Mouse (Mus musculus): Measurements from ENCODE around the gene Clcn1. TPM values are rescaled to one million over a fixed set of nuclear protein-coding genes. Genes with fewer than 3 reads are reported as not detected.

Gene Clcn1
- polyA plus RNA-seq, 1 experiment from 2014 or later: 1.2 TPM

GRCm38 (mm10) chr6:42351776-42352485 lies 65.4 kb downstream of the Clcn1 start:
- no peaks in the 10 kb centered on the region for H3K27me3 ChIP-seq (replicated peaks)
- no peaks in the 10 kb centered on the region for H3K9me3 ChIP-seq (replicated peaks)
- 84% methylated on average over 7 of the region's 7 CpGs for WGBS
- ATAC-seq (ENCODE audit: low FRiP score): no peak
- H3K4me2 ChIP-seq: peak overlapping the region; percentile 77
- H3K36me3 ChIP-seq: peaks cover 24% of the 10 kb centered on the region
- no peak overlapping the region for H3K27ac ChIP-seq (replicated peaks)
- H3K4me3 ChIP-seq (replicated peaks): no peak overlapping the region
- H3K9ac ChIP-seq (replicated peaks): no peak overlapping the region; the same call in 1 of the 2 replicates
- peaks cover 52% of the 10 kb centered on the region for H3K4me1 ChIP-seq

- no peak for ATAC-seq (ENCODE audit: low FRiP score)
- Histone ChIP-seq H3K4me1 (peaks cover 52% of the 10 kb centered on the region), H3K27me3 (replicated peaks) (no peaks in the 10 kb centered on the region), H3K36me3 (peaks cover 30% of the 10 kb centered on the region), H3K4me2 (no peak overlapping the region), H3K9me3 (replicated peaks) (no peaks in the 10 kb centered on the region), H3K9ac (replicated peaks) (no peak overlapping the region), H3K4me3 (replicated peaks) (no peak overlapping the region), H3K27ac (replicated peaks) (no peak overlapping the region)
- 96% methylated on average over 1 of the region's 1 CpGs for WGBS
Measured at GRCm38 (mm10) chr6:42352486-42352846, 66.0 kb downstream of the Clcn1 start.

GRCm38 (mm10) chr6:42353180-42353579 lies 66.7 kb downstream of the Clcn1 start:
- peaks cover 37% of the 10 kb centered on the region for H3K36me3 ChIP-seq
- no peak for ATAC-seq (ENCODE audit: low FRiP score)
- H3K4me2 ChIP-seq: no peak overlapping the region
- WGBS: 84% methylated on average over 8 of the region's 8 CpGs
- H3K9me3 ChIP-seq (replicated peaks): no peaks in the 10 kb centered on the region
- H3K4me1 ChIP-seq: peaks cover 51% of the 10 kb centered on the region
- no peak overlapping the region for H3K27ac ChIP-seq (replicated peaks)
- H3K27me3 ChIP-seq (replicated peaks): no peaks in the 10 kb centered on the region
- H3K9ac ChIP-seq (replicated peaks): no peak overlapping the region
- H3K4me3 ChIP-seq (replicated peaks): no peak overlapping the region

GRCm38 (mm10) chr6:42354076-42355019 lies 67.9 kb downstream of the Clcn1 start:
- Histone ChIP-seq H3K4me2 (peak overlapping the region; percentile 7; the same call in 1 of the 2 replicates), H3K27ac (replicated peaks) (no peak overlapping the region), H3K9me3 (replicated peaks) (no peaks in the 10 kb centered on the region), H3K36me3 (peaks cover 47% of the 10 kb centered on the region), H3K4me3 (replicated peaks) (no peak overlapping the region), H3K27me3 (replicated peaks) (no peaks in the 10 kb centered on the region), H3K4me1 (peaks cover 40% of the 10 kb centered on the region), H3K9ac (replicated peaks) (no peak overlapping the region)
- 58% methylated on average over 11 of the region's 11 CpGs for WGBS
- ATAC-seq (ENCODE audit: low FRiP score): no peak

- Histone ChIP-seq H3K4me3 (replicated peaks) (no peak overlapping the region), H3K9me3 (replicated peaks) (no peaks in the 10 kb centered on the region), H3K4me1 (peaks cover 40% of the 10 kb centered on the region), H3K9ac (replicated peaks) (no peak overlapping the region), H3K36me3 (peaks cover 57% of the 10 kb centered on the region), H3K27me3 (replicated peaks) (no peaks in the 10 kb centered on the region), H3K4me2 (no peak overlapping the region), H3K27ac (replicated peaks) (no peak overlapping the region)
- WGBS: 97% methylated on average over 6 of the region's 6 CpGs
- no peak for ATAC-seq (ENCODE audit: low FRiP score)
Measured at GRCm38 (mm10) chr6:42355366-42355765, 68.9 kb downstream of the Clcn1 start.

GRCm38 (mm10) chr6:42355794-42356600 lies 69.5 kb downstream of the Clcn1 start:
- 91% methylated on average over 13 of the region's 13 CpGs for WGBS
- peaks cover 34% of the 10 kb centered on the region for H3K4me1 ChIP-seq
- ATAC-seq (ENCODE audit: low FRiP score): no peak
- no peak overlapping the region for H3K4me2 ChIP-seq
- no peak overlapping the region for H3K27ac ChIP-seq (replicated peaks)
- no peaks in the 10 kb centered on the region for H3K27me3 ChIP-seq (replicated peaks)
- no peak overlapping the region for H3K9ac ChIP-seq (replicated peaks)
- H3K4me3 ChIP-seq (replicated peaks): no peak overlapping the region
- peaks cover 60% of the 10 kb centered on the region for H3K36me3 ChIP-seq
- H3K9me3 ChIP-seq (replicated peaks): no peaks in the 10 kb centered on the region

GRCm38 (mm10) chr6:42356913-42357312 lies 70.4 kb downstream of the Clcn1 start:
- no peak overlapping the region for H3K27ac ChIP-seq (replicated peaks)
- no peaks in the 10 kb centered on the region for H3K9me3 ChIP-seq (replicated peaks)
- H3K9ac ChIP-seq (replicated peaks): no peak overlapping the region
- H3K27me3 ChIP-seq (replicated peaks): no peaks in the 10 kb centered on the region
- H3K36me3 ChIP-seq: peaks cover 56% of the 10 kb centered on the region
- ATAC-seq (ENCODE audit: low FRiP score): no peak
- WGBS: 95% methylated on average over 5 of the region's 5 CpGs
- H3K4me1 ChIP-seq: peaks cover 25% of the 10 kb centered on the region
- no peak overlapping the region for H3K4me2 ChIP-seq
- no peak overlapping the region for H3K4me3 ChIP-seq (replicated peaks)

GRCm38 (mm10) chr6:42357901-42358300 lies 71.4 kb downstream of the Clcn1 start:
- H3K36me3 ChIP-seq: peaks cover 49% of the 10 kb centered on the region

GRCm38 (mm10) chr6:42358901-42359300 lies 72.4 kb downstream of the Clcn1 start:
- ATAC-seq (ENCODE audit: low FRiP score): no peak
- H3K27ac ChIP-seq (replicated peaks): no peak overlapping the region
- no peaks in the 10 kb centered on the region for H3K27me3 ChIP-seq (replicated peaks)
- H3K36me3 ChIP-seq: peaks cover 49% of the 10 kb centered on the region
- H3K4me2 ChIP-seq: no peak overlapping the region
- no peak overlapping the region for H3K4me3 ChIP-seq (replicated peaks)
- WGBS: 92% methylated on average over 12 of the region's 12 CpGs
- peaks cover 12% of the 10 kb centered on the region for H3K4me1 ChIP-seq
- no peaks in the 10 kb centered on the region for H3K9me3 ChIP-seq (replicated peaks)
- H3K9ac ChIP-seq (replicated peaks): no peak overlapping the region

More at GRCm38 (mm10) chr6:42357901-42358300, 71.4 kb downstream of the Clcn1 start:
- no peak overlapping the region for H3K4me3 ChIP-seq (replicated peaks)
- no peak overlapping the region for H3K27ac ChIP-seq (replicated peaks)
- 39% methylated on average over 6 of the region's 6 CpGs for WGBS
- peaks cover 21% of the 10 kb centered on the region for H3K4me1 ChIP-seq
- no peak overlapping the region for H3K4me2 ChIP-seq
- H3K9me3 ChIP-seq (replicated peaks): no peaks in the 10 kb centered on the region
- no peak overlapping the region for H3K9ac ChIP-seq (replicated peaks)
- no peak for ATAC-seq (ENCODE audit: low FRiP score)
- H3K27me3 ChIP-seq (replicated peaks): no peaks in the 10 kb centered on the region

- H3K4me2 ChIP-seq: no peak overlapping the region
- no peak for ATAC-seq (ENCODE audit: low FRiP score)
- 74% methylated on average over 9 of the region's 9 CpGs for WGBS
Measured at GRCm38 (mm10) chr6:42359364-42360147, 73.1 kb downstream of the Clcn1 start.

More at GRCm38 (mm10) chr6:42359364-42360147, 73.1 kb downstream of the Clcn1 start:
- Histone ChIP-seq H3K9ac (replicated peaks) (no peak overlapping the region), H3K27me3 (replicated peaks) (no peaks in the 10 kb centered on the region), H3K4me1 (peaks cover 6% of the 10 kb centered on the region), H3K36me3 (peaks cover 49% of the 10 kb centered on the region), H3K9me3 (replicated peaks) (no peaks in the 10 kb centered on the region), H3K4me3 (replicated peaks) (no peak overlapping the region), H3K27ac (replicated peaks) (no peak overlapping the region)

Data from neural tube, embryonic 15.5 days (tissue).